Mouse (Mus musculus) kidney, adult 8-10 months (tissue): ENCODE data around the gene Slc22a16.

Experiments used
- DNase-seq, 2 experiments: peaks; one replicate each; pipeline ENCODE4 v3.0.0; 2022

Slc22a16 gene

DNA sequence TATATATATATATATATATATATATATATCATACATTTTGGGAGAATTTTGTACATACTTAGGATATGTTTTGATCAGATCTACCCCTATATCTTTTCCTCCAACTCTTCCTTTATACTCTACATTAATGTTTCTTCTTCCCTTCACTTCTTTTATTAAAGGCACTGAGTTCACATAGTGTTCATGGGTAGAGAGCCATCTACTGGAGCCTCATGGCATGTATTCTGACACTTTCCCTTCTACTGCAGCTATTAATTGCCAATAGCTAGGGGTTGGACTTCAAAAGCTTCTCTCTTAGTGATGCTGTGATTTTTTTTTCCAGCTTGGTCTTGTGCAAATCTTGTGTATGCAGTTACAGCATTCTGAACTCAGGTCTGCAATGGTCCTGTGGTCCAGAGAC is 47.8 kb downstream of the Slc22a16 start:
- peak in 1 of 2 experiments; percentile 39 for DNase-seq

DNA sequence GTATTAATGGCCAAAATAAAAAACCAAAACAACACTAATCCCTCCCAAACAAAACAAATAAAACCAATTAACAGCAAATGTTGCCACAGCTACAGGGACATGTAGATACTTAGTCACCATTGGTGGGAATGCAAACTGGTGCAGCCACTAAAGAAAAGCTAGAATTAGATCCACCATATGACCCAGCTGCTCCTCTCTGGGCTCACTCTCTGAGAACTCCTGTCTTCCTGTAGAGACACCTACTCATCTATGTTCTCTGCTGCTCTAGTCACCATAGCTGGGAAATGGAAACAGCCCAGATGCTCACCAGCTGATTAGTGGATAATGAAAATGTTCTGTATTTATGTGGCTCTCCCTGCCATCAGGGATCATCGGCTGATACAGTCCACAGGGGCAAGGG is 49.6 kb downstream of the Slc22a16 start:
- no peak for DNase-seq

DNA sequence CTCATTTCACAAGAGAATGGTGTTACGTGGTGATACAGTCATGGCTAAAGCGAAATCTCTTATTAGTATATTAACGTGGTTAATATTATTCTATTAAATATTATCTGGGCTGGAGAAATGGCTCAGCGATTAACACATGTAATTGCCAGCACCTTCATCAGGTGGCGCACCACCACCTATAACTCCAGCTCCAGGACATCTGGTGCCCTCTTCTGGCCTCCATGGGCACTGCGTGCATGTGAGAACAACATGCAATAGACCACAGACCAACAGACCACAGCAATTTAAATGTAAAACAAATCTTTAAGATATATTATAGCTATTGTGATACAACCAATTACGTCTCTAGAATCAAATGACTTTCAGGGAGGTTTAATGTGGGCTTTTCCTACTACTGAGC is 59.0 kb downstream of the Slc22a16 start:
- DNase-seq: peak; percentile 81 to 91

DNA sequence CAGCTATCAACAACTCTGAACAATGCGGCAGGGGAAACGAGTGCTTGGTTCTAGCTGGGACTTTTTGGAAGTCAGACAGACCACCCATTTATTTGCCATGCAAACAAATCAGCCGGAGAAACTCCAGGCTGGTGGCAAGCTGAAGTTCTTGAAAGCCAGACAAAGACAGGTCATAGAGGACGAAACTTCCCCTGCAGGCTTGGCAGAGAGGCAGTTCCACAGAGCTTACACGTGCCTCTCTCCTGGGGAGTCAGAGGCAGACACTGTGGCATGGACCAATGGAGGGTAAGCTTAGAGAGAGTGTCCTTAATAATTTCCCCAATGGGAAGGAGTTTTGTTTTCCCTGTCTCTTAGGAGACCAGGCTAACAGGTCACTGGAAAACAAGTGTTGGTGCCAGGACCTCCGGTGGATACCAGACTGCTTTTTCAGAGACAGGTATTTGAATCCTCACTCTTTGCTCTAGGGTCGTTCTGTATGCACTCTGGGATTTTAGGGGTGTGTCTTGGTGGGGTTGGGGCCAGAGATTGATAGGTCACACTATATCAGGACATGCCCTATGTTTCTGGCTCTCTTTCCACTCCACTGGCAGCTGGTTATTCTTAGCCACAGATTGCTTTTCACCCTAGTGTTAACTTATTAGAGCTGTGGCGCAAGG is 59.6 kb downstream of the Slc22a16 start, which contains the start of gene Ddo:
Gene Ddo, plus strand, starts transcription at position 356 of the 656 bp plus-strand sequence.
- peak; percentile 85 to 96 for DNase-seq

DNA sequence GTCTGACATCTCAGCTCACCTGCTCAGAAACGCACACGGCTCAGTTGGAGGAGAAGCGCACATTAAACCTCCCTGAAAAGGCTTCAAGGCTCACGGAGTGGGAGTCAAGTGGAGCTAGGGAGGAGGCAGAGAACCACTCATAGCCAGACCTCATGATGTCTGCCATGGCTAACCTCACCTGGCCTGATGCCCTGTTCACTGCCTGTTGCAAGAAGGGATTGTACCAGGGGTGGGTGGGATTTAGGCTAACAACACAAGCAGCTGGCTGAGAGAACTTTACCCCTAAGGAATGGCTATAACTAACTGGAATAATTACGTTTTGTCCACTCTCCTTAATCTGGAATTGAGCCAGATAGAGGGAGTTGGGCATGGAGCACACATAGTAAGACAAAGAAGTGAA is 60.3 kb downstream of the Slc22a16 start:
- DNase-seq: peak; percentile 85 to 88

DNA sequence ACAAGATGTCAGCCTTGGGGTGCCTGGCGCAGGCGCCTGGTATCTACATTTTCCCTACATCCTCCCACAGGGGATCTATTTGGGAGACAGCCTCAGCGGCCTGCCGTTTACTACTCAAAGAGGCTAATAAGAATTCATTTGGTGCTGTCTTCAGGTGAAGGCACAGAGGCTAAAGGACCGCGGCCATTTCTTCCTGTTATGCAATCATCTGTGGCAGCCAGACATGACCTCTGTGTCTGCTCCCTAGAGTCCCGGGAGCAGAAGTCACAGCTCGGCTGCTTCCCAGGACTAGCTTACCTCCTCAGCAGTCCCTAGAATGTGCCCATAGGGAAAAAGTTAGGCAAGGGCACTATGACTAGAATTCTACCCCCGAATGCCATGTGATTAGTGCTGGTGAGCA is 60.8 kb downstream of the Slc22a16 start:
- peak; percentile 78 to 82 for DNase-seq

DNA sequence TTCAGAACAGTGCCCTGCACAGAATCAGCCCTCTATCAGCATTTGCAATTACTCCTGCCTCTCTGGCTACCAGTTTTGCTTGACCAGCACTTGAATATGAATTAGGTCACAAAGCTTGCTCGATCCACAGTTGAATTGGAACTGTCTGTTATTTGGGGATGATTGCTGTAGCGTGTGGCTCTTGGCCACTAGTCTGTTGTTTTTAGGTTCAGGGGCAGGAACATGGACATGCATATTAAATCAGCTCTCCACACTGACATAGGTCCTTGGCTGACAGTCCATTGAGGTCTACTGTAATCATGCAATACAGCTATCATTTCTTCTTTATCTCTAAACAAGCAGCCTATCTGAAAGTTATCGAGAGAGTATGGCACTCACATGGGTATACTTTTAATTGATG is 62.0 kb downstream of the Slc22a16 start:
- no peak for DNase-seq

DNA sequence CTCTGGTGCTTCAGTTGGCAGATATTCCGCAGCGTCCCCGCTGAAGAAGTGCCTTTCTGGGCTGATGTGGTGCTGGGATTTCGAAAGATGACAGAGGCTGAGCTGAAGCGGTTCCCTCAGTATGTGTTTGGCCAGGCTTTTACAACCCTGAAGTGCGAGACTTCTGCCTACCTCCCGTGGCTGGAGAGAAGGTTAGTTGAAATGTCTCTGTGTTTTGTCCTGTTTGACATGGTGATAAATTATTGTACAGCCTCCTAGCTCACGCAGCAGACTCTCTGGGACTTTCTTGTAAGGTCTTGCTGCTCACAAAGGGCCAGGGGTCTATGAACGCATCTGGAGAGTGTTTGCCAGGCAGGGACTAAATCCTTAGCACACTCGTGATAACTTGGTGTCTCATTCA is 67.2 kb downstream of the Slc22a16 start:
- DNase-seq: no peak

DNA sequence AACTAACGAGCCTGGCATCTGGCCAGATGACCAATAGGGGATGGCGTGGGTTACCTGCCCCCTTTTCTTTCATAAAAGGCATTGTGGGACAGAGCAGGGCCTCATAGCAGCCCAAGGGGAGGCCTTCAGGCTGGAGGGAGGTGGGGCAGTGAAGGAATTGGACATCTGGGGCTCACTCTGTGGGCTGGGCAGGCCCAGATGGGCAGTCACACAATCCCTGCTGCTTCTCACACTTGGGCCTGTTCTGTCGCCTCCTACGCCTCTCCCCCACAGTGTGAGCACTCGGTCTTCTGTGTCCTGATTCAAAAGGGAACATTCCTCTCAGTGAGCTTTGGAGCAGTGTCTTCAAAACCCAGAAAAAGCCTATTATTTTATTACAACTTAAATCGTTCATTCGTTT is 68.1 kb downstream of the Slc22a16 start:
- no peak for DNase-seq

DNA sequence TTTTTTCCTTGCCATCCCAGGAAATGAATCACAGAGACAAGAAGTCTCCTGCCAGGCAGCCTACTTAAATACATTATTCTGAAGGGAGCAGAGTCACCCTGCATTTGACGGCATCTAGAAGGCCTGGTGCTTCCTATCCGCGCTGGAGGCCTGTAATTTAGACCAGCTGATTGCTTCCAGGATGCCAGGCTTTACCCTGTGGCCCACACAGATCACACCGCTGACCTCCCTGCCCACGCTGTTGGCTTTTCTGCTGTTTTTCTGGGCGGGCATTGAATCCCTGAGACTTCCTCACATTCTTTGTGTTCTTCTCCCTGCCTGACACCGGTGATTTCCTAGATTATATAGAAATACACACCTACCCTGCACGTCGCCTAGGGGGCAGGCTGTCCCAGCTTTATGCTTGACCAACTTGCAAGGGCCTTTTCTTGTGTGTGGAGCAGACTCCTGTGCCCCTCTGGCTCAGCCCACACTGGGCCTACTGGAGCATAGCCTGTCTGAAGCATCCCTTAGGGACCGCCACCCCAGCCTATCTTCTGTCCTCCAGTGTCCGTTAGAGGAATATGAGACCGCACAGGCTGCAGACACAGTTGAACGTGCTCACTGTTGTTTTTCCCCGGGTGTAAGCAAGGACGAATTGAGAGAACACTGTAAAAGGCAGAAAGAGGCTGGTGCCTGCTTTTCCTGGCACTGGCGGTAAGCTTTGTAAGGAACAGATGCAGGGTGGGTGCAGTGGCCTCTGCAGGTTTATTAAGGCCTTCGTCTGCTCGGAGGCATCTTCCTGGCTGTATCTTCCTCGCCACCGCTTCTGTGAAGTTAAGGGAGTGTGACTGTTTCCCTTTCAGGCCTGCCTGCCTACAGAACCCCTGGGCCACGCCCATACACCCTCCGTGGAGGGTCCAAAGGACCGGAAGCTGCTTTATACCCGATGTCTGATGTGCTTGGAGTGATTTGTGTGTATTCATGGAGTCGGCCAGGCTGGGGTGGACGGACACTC is 69.0 kb downstream of the Slc22a16 start:
- DNase-seq: no peak

DNA sequence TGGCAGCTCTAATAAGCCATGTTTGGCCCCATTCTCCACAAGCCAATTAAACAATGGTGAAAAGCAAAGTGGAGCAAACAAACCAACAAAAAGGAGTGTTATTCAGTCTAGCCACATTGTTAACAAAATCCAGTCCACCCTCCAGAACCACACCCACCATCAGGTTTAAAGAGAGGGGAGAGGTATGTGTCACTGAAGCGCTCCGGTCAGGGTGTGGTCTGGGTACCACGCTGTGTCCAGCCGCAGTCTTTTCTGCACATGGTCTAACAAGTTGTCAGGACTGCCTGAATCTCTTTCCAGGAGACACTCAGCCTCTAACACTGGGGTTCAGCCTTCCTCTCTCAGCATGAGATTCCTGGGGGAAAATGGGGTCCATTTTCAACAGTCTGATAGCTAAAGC is 70.3 kb downstream of the Slc22a16 start:
- DNase-seq: no peak

DNA sequence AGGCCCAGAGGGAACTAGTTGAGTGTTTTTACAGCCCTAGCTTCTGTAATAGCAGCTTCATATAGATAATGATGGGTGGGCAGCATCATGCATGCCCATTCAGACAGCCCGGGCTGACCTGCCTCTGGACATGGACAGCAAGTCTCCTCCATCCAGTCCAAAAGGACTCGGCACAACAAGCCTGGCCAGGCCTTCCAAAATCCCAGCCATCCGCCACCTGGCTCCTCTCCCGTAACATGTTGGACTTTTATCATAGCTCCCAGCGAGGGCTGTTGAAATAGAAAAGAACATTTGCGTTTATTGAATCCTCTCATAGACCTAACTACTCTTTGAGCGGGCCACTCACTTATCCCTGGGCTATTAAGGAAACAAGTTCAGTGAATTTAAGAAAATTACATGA is 71.8 kb downstream of the Slc22a16 start:
- no peak for DNase-seq

DNA sequence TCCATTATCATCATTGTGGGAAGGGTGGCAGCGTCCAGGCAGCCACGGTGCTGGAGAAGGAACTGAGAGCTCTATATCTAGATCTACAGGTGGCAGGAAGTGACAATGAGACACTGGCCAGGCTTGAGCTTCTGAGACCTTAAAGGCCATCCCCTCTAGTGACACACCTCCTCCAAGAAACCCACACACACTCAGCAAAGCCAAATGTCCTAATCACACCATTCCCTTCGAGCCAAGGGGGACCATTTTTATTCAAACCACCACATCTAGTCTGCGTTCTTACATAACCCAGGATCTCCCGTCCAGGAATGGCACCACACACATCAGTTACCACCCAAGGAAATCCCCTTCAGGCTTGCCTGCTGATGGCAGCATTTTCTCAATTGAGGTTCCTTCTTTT is 73.0 kb downstream of the Slc22a16 start:
- DNase-seq: no peak

DNA sequence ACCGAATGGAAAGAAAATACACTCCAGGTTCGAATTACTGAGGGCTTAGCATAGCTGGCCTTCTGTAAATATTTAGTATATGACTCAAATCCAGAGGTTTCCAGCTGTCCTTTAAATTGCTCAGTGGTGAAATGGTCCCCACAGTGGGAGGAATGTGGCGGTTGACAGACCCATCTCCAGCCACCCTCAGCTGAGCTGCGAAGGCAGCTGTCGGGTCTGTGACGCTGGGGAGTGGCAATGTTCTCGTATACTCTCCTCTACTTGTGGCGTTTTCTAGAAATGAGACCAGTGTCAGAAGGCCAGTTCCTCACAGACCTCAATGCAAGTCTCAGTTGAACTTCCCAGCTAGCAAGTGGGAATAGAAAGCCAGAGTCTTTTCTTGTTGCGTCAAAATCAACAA is 74.3 kb downstream of the Slc22a16 start:
- DNase-seq: no peak

DNA sequence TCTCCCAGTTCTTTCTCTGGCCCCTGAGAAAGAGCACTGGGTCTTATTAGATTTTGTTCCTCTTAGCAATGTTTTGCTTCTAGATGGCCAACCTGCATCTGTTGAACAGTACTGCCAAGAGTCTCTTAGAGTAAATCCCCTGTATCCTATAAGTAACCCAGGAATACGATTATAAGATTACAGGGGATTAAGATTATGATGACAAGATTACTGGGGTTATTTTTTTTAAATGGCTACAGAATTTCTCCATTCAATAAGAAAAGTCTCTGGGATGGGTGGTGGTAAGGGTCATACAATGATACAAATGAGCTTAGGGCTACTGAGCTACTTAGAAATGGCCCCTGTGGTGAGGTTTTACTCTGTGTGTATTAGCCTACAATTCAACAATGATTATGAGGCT is 75.2 kb downstream of the Slc22a16 start:
- DNase-seq: no peak

DNA sequence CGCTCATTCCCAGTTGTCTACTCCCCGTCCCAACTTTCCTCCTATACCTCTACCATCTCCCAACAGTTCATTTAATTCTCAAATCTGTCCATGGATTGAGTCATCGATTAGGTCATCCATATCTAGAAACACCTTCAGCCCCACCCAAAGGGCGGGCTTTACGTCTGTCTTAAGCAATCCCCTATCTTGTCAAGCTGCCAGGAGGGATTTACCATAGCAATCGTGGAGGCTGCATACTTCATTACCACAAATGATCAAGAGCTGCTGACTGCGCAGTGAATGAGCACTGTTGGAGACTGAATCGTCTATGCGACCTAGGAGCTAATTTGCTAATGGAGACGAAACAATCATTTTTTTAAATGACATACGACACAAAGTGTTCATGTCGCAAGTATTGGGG is 78.6 kb downstream of the Slc22a16 start:
- DNase-seq: no peak

DNA sequence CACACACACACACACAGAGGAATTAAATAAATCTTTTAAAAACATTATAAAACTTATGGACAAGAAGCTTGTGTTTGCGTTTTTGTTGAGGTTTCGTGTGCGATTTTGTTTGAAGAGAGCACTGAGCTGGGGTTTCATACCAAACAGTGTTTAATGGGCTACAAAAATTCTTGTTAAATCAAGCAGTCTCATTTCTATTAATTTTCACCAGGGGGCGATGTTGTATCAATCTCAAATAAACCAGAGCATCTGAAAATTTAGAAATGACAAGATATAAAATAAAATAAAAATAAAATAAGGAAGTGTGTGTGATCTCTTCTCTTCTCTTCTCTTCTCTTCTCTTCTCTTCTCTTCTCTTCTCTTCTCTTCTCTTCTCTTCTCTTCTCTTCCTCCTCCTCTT is 79.5 kb downstream of the Slc22a16 start:
- no peak for DNase-seq

DNA sequence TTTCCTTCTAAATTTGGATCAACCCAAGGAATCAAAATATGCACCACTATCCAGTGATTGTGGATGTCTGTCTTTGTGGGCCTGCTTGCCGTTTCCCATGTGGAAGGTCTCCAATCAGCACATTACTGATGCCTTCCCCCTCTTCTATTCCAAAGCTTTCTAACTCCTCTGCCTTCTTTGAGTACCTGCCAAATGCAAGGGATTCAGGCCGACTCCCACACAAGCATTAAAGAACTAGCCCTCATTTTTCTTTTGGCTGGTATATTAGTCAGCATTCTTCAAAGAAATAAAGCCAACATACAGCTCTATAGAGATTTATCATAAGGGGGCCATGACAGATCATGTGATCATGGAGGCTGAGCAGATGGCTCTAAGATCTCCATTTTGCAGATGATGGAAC is 81.5 kb downstream of the Slc22a16 start:
- DNase-seq: no peak
